ENCODE assay signal across 8 mouse cellular contexts in the genomic region with DNA sequence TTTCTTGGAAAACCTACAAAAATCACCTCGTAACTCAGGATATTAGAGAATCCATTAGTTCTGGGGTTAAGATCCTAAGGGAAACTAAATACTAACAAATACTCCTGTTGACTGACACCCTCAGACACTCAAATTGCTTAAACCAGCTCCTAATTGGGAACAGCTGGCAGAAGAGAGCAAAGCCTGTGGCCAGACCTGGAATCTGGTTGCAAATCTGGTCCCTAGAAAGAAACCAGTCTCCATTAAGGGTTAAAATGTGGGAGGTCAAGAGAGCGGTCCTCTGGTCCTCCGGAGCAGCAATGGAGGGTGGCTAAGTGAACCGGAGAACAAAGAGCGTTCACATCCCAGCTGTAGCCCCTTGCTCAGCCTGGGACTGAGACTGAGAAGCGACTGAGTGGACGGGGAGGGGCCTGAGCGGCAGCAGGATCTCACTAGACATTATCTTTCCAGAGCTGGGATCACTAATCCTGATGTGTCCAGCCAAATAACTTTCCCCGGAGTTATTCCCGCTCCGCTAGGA. TPM values are rescaled to one million over a fixed set of nuclear protein-coding genes. Genes with fewer than 3 reads are reported as not detected.
DNase-seq lines count a peak whose midpoint lies in the region; ATAC-seq and TF ChIP-seq lines count a peak whose summit lies in the region.

No protein-coding gene starts in this region.

- H3K9me3 ChIP-seq in midbrain, embryonic 14.5 days (ENCODE audit: control insufficient read depth, low read length) = no peaks in the 10 kb centered on the region

- DNase-seq in gastrocnemius, adult 2 months = no peak
- no peak for DNase-seq in gastrocnemius, postnatal 4 days (ENCODE audit: low spot score in 2 of 2)
- DNase-seq in R1 (ENCODE audit: low read depth, low spot score) = peak; percentile 46
- DNase-seq in heart, postnatal 4 days = peak; percentile 21
- DNase-seq in midbrain, embryonic 14.5 days = peak; percentile 40
- DNase-seq in spleen, adult 18-20 months = no peak
- no peak for DNase-seq in natural killer cell, adult 2 months (ENCODE audit: low spot score in 2 of 2)

- H3K4me3 ChIP-seq in gastrocnemius, adult 2 months = peak overlapping the region; percentile 49
- H3K4me3 ChIP-seq in midbrain, embryonic 14.5 days (replicated peaks; ENCODE audit: low read depth, low read length) = no peak overlapping the region

- peaks cover 18% of the 10 kb centered on the region for H3K4me1 ChIP-seq in midbrain, embryonic 14.5 days (ENCODE audit: control insufficient read depth, insufficient read depth, low read length)

- H3K9ac ChIP-seq in midbrain, embryonic 14.5 days (replicated peaks; ENCODE audit: low read length) = no peak overlapping the region

- H3K36me3 ChIP-seq in midbrain, embryonic 14.5 days (ENCODE audit: control insufficient read depth, insufficient read depth, low read length) = no peaks in the 10 kb centered on the region

- intact Hi-C loops in gastrocnemius, adult 2 months (cut with DNase I) = loop anchor here (5.0 kb wide), 1 partner anchor 189 kb away; no protein-coding TSS in a partner anchor

- H3K27ac ChIP-seq in gastrocnemius, adult 2 months = peak overlapping the region; percentile 58
- H3K27ac ChIP-seq in midbrain, embryonic 14.5 days (replicated peaks; ENCODE audit: low read depth, low read length) = no peak overlapping the region

- ATAC-seq in midbrain, embryonic 14.5 days (ENCODE audit: low FRiP score, low TSS enrichment) = 0 out of 2 replicates have a peak, but pooled peaks have one; percentile 29
- no peak for ATAC-seq in megakaryocyte, adult 5-6 weeks (ENCODE audit: poor library complexity, severe bottlenecking)

- no peak overlapping the region for H3K4me2 ChIP-seq in midbrain, embryonic 14.5 days (ENCODE audit: low read length)

- 18% methylated on average over 11 of the region's 11 CpGs for WGBS in midbrain, embryonic 14.5 days

- TF ChIP-seq CTCF in gastrocnemius, adult 2 months (IDR thresholded peaks at IDR 0.05) = no peak

- no peaks in the 10 kb centered on the region for H3K27me3 ChIP-seq in midbrain, embryonic 14.5 days (ENCODE audit: control insufficient read depth, insufficient read depth, low read length)

RNA-seq across cellular contexts. Expression of a gene that starts 51.4 kb away (rescaled TPM):
- total RNA-seq in gastrocnemius, adult 2 months (2021) = 10 to 100 TPM in 1 of 2 experiments, 1 to 10 TPM in 1; 6.9 to 13.8 TPM
- 10 to 100 TPM; 87.5 to 90.5 TPM for total RNA-seq in gastrocnemius, postnatal 4 days (2021)
- total RNA-seq in heart, postnatal 4 days (2021) = 10 to 100 TPM; 87.6 to 89.2 TPM
- 4.0 and 4.2 TPM in 2 replicates for polyA plus RNA-seq in midbrain, embryonic 14.5 days (2014; fragmentation: Nextera tagmentation; extraction: Ambion mirVana)
- total RNA-seq in megakaryocyte, adult 5-6 weeks (2015) = 1.0 and 1.2 TPM in 2 replicates
- 0.98 and 1.8 TPM in 2 replicates for total RNA-seq in megakaryocyte, adult 5-6 weeks (2017)

Comparison
In these comparisons a context has a peak if more than half of its experiments do, and no peak if none do; other contexts are left out.
1. RNA of a gene that starts 51.4 kb away (total RNA-seq): 87.5 to 90.5 TPM in gastrocnemius, postnatal 4 days and 87.6 to 89.2 TPM in heart, postnatal 4 days; 6.9 to 13.8 TPM in gastrocnemius, adult 2 months and 0.98 to 1.8 TPM in megakaryocyte, adult 5-6 weeks; every median in the first group is over 4 times any median in the second.
2. DNase-seq: peak in R1 (single experiment), heart, postnatal 4 days (single experiment) and midbrain, embryonic 14.5 days (single experiment); none in gastrocnemius, adult 2 months (single experiment), gastrocnemius, postnatal 4 days (0 of 2), spleen, adult 18-20 months (0 of 2) and natural killer cell, adult 2 months (0 of 2).